Mouse (Mus musculus) cerebellum, adult 11 months (tissue): Measurements from ENCODE around the gene Mon2.
A peak's percentile ranks its signal among the peaks of the same experiment; 100 is the strongest.

Source experiments
- DNase-seq: peaks from one replicate; pipeline ENCODE4 v3.0.0; 2022

Gene Mon2

DNA sequence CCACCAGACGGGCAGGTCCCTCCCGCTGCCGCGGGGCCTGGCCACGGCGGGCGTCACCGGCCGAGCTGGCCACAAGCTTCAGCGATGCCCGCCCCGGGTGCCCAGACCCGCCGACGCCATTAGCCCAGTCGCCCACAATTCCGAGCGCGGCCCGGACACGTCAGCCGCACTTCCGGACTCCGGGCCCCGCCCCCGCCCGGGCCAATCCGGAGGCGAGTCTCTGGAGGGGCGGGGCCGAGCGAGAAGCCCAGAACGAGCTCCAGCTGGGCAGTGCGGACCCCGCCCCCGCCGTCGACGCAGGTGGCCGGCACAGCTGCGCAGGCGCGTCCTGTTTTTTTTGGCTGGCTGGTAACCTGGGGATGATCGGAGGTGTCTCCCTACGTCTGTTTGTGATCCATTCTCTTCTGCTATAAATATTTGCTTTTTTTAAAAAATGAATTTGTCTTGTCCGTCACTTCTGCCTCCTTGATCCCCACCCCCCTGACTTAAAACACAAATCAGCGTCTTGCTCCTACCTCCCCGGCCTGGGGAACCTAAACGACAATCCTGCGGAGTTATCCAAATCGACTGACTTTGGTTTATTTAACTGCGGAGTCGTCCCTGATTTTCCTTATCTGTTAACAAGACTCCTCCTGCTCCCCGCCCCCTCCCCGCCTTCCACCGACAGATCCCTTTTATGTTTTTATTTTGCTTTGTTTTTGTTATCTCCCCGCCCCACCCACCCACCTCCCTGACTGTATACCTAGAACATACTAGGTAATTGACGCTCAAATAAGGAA, at the start of gene Mon2:
TSS of gene Mon2 (minus strand) at position 261 of the 779 bp plus-strand sequence.
- DNase-seq: peak; percentile 97

- no peak for DNase-seq
Observed at GRCm38 (mm10) chr10:123120666-123121392, 44.5 kb upstream of the Mon2 start.

DNA sequence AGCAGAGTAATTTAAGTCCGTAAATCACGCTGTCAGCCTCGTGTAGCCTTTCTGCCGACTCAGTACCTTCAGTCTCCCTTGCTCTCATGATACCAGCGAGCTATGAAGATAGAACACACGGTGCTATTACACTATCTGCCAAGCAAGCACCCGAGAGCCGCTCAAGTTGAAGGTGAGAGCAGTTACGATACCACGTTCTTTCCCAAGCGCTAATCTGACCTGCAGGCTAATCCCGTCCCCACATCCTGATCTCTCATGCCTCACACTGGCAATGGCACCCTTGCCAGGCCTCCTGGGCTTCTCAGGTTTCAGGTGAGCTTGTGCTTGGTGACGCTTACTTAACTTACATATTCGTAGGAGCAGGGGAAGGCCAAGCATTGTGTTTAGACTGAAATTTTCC, 40.6 kb upstream of the Mon2 start:
- no peak for DNase-seq

DNA sequence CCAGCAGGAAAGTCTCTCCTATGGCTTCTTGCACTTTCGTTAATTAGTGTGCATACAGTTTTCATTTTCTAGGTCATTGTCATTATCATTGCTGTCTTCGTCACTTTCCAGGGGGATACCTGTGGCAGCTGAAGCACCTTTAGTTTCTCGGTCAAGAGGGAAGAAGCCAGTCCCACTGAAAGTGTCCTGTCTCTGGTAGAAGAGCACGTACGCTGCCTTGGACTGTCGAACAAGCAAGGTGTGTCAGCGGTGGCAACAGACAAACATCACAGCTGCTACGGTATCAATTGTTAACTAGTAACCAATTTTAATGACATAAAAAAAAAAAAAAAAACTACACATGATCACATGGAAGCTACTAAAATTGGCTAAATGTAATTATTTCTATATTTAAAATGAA, 37.2 kb upstream of the Mon2 start:
- DNase-seq: no peak

- no peak for DNase-seq
Observed at GRCm38 (mm10) chr10:123112787-123113168, 36.5 kb upstream of the Mon2 start.

DNA sequence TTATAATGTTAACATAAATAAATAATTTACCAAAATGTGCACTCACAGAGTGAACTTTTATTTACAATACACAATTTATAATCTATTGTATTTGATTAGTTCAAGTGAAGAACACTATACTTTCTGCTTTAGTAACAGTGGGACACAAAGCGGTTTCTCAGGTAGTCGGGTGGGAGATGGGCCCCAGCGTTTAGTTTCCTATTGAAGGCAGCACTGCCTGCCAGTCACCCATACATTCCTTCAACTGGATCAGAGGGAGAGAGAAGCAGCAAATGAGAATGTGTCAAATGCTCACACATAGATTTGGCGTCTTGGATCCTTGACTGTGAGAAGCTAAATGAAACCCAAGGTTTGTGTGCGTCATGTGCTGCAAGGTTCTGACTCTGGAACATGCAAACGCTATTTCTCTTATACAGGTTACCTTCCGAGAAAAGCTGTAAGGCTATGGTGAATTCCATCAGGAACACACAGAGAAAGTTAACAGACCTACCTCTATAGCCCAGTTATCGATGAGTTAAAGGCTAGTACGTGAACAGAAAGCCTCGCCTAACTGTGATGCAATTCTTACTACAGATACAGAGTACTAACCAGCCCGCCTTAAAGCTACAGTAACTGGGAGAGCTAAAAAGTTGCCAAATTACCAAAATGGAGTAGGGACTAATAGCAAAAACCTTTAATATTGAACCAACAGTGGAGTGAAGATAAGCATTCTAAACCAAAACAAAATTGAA, 35.9 kb upstream of the Mon2 start:
- DNase-seq: no peak

- no peak for DNase-seq
Observed at GRCm38 (mm10) chr10:123110548-123110947, 34.2 kb upstream of the Mon2 start.

DNA sequence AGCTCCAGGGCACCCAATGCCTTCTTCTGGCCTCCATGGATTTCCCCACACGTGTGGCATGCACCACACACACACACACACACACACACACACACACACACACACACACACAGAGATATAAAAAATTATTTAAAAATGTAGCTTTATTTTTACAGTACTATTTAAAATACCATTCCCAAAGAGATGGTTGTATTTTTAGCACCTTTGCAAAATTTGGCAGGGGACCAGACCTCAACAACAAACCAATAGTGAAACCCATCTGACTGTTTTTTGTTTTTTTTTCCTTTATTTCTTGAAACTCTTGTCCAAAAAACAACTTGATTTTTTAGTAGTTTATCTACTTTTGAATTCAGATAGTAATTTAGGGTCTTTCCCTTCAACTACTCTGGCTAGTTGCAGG, 32.2 kb upstream of the Mon2 start:
- no peak for DNase-seq

- no peak for DNase-seq
Observed at GRCm38 (mm10) chr10:123108121-123108520, 31.8 kb upstream of the Mon2 start.

GRCm38 (mm10) chr10:123101303-123101702, 25.0 kb upstream of the Mon2 start:
- no peak for DNase-seq

- no peak for DNase-seq
Observed at GRCm38 (mm10) chr10:123100584-123100983, 24.3 kb upstream of the Mon2 start.

DNA sequence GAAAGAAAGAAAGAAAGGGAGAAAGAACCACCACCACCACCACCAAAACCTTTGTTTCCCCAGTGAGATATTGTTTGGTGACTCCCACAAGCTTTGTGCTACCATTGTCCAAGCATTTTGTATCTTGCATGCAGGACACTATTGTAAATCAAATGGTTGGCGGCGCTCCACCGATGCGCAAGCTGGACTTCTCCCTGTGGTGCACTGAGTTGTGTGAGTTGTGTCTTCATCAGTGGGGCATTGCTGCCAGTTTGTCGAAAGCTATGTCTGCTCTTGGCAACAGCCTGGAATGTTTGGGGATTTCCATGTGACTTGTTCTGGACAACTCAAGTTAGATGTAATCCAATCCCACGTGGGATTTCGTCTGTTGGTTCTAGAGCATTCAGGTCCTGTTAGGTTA, 18.2 kb upstream of the Mon2 start:
- DNase-seq: no peak

GRCm38 (mm10) chr10:123092577-123092976, 16.3 kb upstream of the Mon2 start:
- DNase-seq: no peak

DNA sequence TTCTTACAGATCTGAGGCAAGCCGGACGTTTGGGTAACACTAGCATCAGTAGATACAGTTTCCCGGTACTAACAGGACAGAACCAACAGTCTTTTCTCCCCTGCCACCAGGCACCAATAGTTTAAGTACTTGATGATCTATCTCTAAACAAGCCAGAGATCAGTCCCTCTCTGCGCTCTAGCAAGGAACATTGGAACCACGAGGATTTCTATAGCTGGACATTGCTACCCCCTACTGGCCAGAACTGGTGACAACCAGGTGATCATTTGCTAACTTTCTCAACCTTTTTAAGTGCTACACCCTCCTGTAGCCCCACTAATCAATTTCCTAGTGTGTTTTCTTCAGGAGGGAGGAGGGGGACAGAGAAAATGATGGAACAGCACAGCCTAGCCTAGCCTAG, 15.4 kb upstream of the Mon2 start:
- DNase-seq: peak; percentile 27

GRCm38 (mm10) chr10:123089425-123089930, 13.2 kb upstream of the Mon2 start:
- DNase-seq: no peak

DNA sequence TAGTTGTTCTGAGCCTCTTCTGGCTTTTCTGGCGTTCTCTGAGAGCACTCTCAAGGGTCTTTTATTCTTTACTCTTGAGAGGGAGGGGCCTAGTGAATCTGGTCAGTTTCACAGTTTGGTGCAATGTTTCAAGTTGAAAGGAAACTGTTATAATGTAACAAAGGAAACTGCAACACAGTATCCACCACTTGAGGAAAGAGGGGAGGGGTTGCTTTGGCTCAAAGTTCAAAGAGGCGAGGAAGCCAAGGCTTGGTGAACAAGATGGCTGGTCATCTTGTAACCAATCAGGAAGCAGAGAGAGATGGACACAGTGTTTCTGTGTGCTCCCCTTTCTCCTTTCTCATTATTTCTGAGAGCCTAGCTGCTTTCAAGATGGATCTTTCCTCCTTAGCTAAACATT, 10.5 kb upstream of the Mon2 start:
- DNase-seq: no peak

GRCm38 (mm10) chr10:123084900-123085641, 8.8 kb upstream of the Mon2 start:
- no peak for DNase-seq

DNA sequence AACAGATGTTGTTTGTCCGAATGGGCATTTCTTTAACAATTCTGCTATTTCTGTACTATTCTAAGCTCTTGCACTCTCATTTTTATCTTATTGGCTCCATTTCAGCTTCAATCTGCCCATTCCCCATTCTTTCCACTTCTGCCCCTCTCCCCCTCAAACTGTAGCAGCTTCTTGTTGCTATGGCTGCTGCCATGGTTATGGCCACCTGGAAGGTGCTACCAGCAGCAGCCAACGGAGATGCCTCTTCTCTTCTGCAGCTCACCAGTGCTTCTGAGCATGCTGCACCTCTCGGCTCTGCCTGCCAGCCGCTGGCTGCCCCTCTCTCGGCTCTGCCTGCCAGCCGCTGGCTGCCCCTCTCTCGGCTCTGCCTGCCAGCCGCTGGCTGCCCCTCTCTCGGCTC, 8.0 kb upstream of the Mon2 start:
- no peak for DNase-seq

DNA sequence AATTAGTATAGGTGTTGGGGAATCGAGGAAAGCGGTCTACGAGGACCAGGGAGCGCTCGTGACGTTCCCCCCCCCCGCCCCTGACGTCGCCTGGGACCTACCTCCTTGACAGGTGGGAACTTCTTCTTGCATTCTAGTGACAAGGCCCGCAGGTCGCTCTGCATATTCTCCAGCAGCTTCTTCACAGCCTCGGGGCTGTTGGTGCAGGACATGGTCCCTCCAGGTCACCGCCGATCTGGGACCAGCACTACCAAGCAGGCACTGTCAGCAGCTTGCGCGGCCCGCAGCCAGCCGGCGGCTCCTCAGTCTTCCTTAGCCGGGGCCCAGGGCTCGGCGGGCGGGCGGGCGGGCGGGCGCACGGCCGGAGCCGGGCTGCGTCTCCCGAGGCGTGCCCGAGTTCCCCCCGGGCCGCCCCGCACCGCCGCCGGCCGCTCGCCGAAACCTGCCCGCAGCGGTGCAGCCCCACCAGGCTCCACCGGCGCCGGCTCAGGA, 508 bp downstream of the Mon2 start:
- peak; percentile 35 for DNase-seq

DNA sequence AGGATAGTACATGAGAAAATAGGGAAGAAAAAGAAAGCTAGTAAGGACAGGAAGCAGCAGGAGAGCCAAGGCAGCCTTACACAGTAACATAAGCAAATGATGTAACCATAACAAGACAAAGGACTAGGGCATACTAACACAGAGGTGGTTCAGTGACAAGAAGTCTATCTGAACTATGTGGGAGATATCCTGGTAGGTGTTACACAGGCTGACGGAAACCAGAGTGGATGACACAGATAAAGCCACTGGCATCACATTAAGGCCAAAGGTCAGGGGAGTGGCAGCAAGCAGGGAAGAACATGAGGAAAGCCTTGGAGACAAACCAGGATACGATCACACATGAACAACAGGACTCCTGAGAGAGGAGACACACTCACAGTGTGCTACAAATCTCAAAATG, 4.3 kb downstream of the Mon2 start:
- DNase-seq: no peak

DNA sequence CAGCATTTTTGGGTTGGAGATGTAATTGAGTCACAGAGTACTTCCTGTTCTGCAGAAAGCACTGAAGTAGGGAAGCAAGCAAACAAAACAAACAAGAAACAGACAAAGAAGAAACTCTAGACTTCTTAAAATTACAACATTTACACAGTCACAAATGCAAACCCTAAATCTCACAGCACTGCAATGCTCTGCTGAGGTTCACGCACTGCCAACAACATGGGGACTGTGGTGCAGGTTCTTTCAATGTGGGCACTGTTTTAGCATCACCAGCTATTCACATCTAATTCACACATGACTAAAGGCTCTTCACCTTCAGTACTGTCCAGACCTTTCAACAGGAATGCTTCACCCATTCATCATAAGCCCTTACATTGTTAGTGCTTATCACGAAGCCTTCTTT, 13.3 kb downstream of the Mon2 start:
- DNase-seq: no peak

GRCm38 (mm10) chr10:123060831-123061230, 15.5 kb downstream of the Mon2 start:
- no peak for DNase-seq

- DNase-seq: no peak
Observed at GRCm38 (mm10) chr10:123057082-123057481, 19.2 kb downstream of the Mon2 start.
